Mouse (Mus musculus) hindbrain, embryonic 14.5 days (tissue): ENCODE results near the gene 4930453N24Rik. TPM values are rescaled to one million over a fixed set of nuclear protein-coding genes. Genes with fewer than 3 reads are reported as not detected.
A peak's percentile ranks its signal among the peaks of the same experiment; 100 is the strongest.

Source experiments
- ATAC-seq: fragments of 200-750 bp; cut with Nextera tagmentation; 2 replicates; pipeline ENCODE4 v1.8.0; 2017; ENCODE audit warnings: moderate number of reproducible peaks, mild to moderate bottlenecking, moderate TSS enrichment, moderate library complexity; ENCODE audit not compliant: low FRiP score
- DNase-seq: peaks from one replicate; pipeline ENCODE4 v3.0.0-alpha.2; 2015; ENCODE audit warnings: low spot score
- H3K27ac ChIP-seq: fragments of 300-500 bp; sonication (generic); 2 replicates; pipeline ENCODE4 v1.5.1; 2014; ENCODE audit warnings: mild to moderate bottlenecking, moderate library complexity
- H3K27me3 ChIP-seq: fragments of 300-500 bp; sonication (generic); 2 replicates; pipeline ENCODE4 v1.6.1; 2014; ENCODE audit warnings: mild to moderate bottlenecking, low read length, mixed read lengths; ENCODE audit not compliant: control insufficient read depth, insufficient read depth
- H3K36me3 ChIP-seq: fragments of 300-500 bp; sonication (generic); replicated peaks from 2 replicates; pipeline ENCODE4 v1.6.1; 2014; ENCODE audit not compliant: control insufficient read depth, insufficient read depth
- H3K4me1 ChIP-seq: fragments of 300-500 bp; sonication (generic); replicated peaks from 2 replicates; pipeline ENCODE4 v1.6.1; 2014; ENCODE audit warnings: antibody characterized with exemption, low read length, mixed read lengths; ENCODE audit not compliant: control insufficient read depth, insufficient read depth
- H3K4me2 ChIP-seq: fragments of 300-500 bp; sonication (generic); replicated peaks from 2 replicates; pipeline ENCODE4 v1.6.1; 2014; ENCODE audit warnings: mild to moderate bottlenecking, moderate library complexity
- H3K4me3 ChIP-seq: fragments of 300-500 bp; sonication (generic); replicated peaks from 2 replicates; pipeline ENCODE4 v1.5.1; 2014; ENCODE audit warnings: mild to moderate bottlenecking, low read length
- H3K9ac ChIP-seq: fragments of 300-500 bp; sonication (generic); 2 replicates; pipeline ENCODE4 v1.6.1; 2014
- H3K9me3 ChIP-seq: fragments of 300-500 bp; sonication (generic); 2 replicates; pipeline ENCODE4 v1.6.1; 2016; ENCODE audit warnings: low read length; ENCODE audit not compliant: control insufficient read depth
- WGBS: fragments of 180-500 bp; shearing (Covaris S2); extraction: QIAGEN DNeasy Blood & Tissue Kit; methylation state at CpG from one replicate; pipeline ENCODE4 v1.1.7; 2014; 5-methylcytosine and 5-hydroxymethylcytosine counted together
- polyA plus RNA-seq: library from polyadenylated mRNA; unstranded; fragments of >200 nt; fragmentation: Nextera tagmentation; extraction: Ambion mirVana; gene quantifications from 2 replicates; pipeline ENCODE4 v1.2.1, GENCODE M21; 2014

The 4930453N24Rik gene
- polyA plus RNA-seq, 1 experiment from 2014 or later: 23.9 TPM

GRCm38 (mm10) chr16:64766696-64767300, 4.2 kb downstream of the 4930453N24Rik start:
- DNase-seq (no peak), ATAC-seq (no peak)
- no peak overlapping the region for H3K4me3 ChIP-seq
- H3K36me3 ChIP-seq: peaks cover 39% of the 10 kb centered on the region
- no peak overlapping the region for H3K27ac ChIP-seq
- no peaks in the 10 kb centered on the region for H3K27me3 ChIP-seq
- 95% methylated on average over 8 of the region's 8 CpGs for WGBS
- H3K9me3 ChIP-seq: 0 out of 2 replicates have a peak, but pooled peaks cover 8% of the 10 kb centered on the region
- H3K4me2 ChIP-seq: no peak overlapping the region
- H3K9ac ChIP-seq: no peak overlapping the region
- H3K4me1 ChIP-seq: peaks cover 14% of the 10 kb centered on the region

- H3K9ac ChIP-seq: no peak overlapping the region
- H3K36me3 ChIP-seq: peaks cover 12% of the 10 kb centered on the region
- H3K27me3 ChIP-seq: no peaks in the 10 kb centered on the region
- 0 out of 2 replicates have a peak, but pooled peaks cover 11% of the 10 kb centered on the region for H3K9me3 ChIP-seq
- ATAC-seq (no peak), DNase-seq (no peak)
- H3K27ac ChIP-seq: no peak overlapping the region
- no peak overlapping the region for H3K4me3 ChIP-seq
- H3K4me2 ChIP-seq: no peak overlapping the region
- H3K4me1 ChIP-seq: no peaks in the 10 kb centered on the region
- WGBS: 95% methylated on average over 1 of the region's 1 CpGs
Observed at GRCm38 (mm10) chr16:64759245-64759626, 11.7 kb downstream of the 4930453N24Rik start.

- WGBS: 85% methylated on average over 6 of the region's 6 CpGs
- Histone ChIP-seq H3K27ac (no peak overlapping the region), H3K36me3 (peaks cover 9% of the 10 kb centered on the region), H3K4me3 (no peak overlapping the region), H3K9me3 (0 out of 2 replicates have a peak, but pooled peaks cover 11% of the 10 kb centered on the region), H3K4me2 (no peak overlapping the region), H3K4me1 (no peaks in the 10 kb centered on the region), H3K9ac (no peak overlapping the region), H3K27me3 (no peaks in the 10 kb centered on the region)
- DNase-seq: no peak
- no peak for ATAC-seq
Observed at GRCm38 (mm10) chr16:64758561-64759244, 12.3 kb downstream of the 4930453N24Rik start.

- ATAC-seq: no peak
- no peak for DNase-seq
- peaks cover under 1% of the 10 kb centered on the region for H3K36me3 ChIP-seq
- H3K27me3 ChIP-seq: no peaks in the 10 kb centered on the region
- 93% methylated on average over 7 of the region's 7 CpGs for WGBS
- 0 out of 2 replicates have a peak, but pooled peaks cover 4% of the 10 kb centered on the region for H3K9me3 ChIP-seq
- H3K9ac ChIP-seq: no peak overlapping the region
- no peak overlapping the region for H3K4me3 ChIP-seq
- H3K4me2 ChIP-seq: no peak overlapping the region
- no peak overlapping the region for H3K27ac ChIP-seq
- no peaks in the 10 kb centered on the region for H3K4me1 ChIP-seq
Observed at GRCm38 (mm10) chr16:64757666-64758400, 13.1 kb downstream of the 4930453N24Rik start.

- Histone ChIP-seq H3K27ac (no peak overlapping the region), H3K4me3 (no peak overlapping the region), H3K4me2 (no peak overlapping the region), H3K4me1 (no peaks in the 10 kb centered on the region), H3K27me3 (no peaks in the 10 kb centered on the region), H3K9me3 (0 out of 2 replicates have a peak, but pooled peaks cover 3% of the 10 kb centered on the region), H3K9ac (no peak overlapping the region), H3K36me3 (no peaks in the 10 kb centered on the region)
- DNase-seq (no peak), ATAC-seq (no peak)
- 87% methylated on average over 6 of the region's 6 CpGs for WGBS
Observed at GRCm38 (mm10) chr16:64756321-64756720, 14.6 kb downstream of the 4930453N24Rik start.

- no peaks in the 10 kb centered on the region for H3K36me3 ChIP-seq
- no peaks in the 10 kb centered on the region for H3K4me1 ChIP-seq
- H3K27ac ChIP-seq: no peak overlapping the region
Observed at GRCm38 (mm10) chr16:64754743-64755139, 16.2 kb downstream of the 4930453N24Rik start.

GRCm38 (mm10) chr16:64753990-64754742, 16.8 kb downstream of the 4930453N24Rik start:
- ATAC-seq: no peak
- 58% methylated on average over 3 of the region's 3 CpGs for whole genome bisulfite sequencing
- H3K36me3 ChIP-seq: no peaks in the 10 kb centered on the region

More at GRCm38 (mm10) chr16:64754743-64755139, 16.2 kb downstream of the 4930453N24Rik start:
- H3K9me3 ChIP-seq: no peaks in the 10 kb centered on the region
- H3K9ac ChIP-seq: no peak overlapping the region
- H3K4me3 ChIP-seq: no peak overlapping the region
- no peaks in the 10 kb centered on the region for H3K27me3 ChIP-seq
- DNase-seq (peak; percentile 85), ATAC-seq (peak; percentile 74; the same call in 1 of the 2 replicates)
- 45% methylated on average over 3 of the region's 3 CpGs for WGBS
- H3K4me2 ChIP-seq: no peak overlapping the region

GRCm38 (mm10) chr16:64748237-64748636, 22.7 kb downstream of the 4930453N24Rik start:
- WGBS: 7% methylated on average over 10 of the region's 10 CpGs
- H3K4me3 ChIP-seq: no peak overlapping the region
- no peaks in the 10 kb centered on the region for H3K4me1 ChIP-seq
- H3K4me2 ChIP-seq: no peak overlapping the region
- no peaks in the 10 kb centered on the region for H3K9me3 ChIP-seq
- no peak overlapping the region for H3K9ac ChIP-seq
- H3K27ac ChIP-seq: no peak overlapping the region
- ATAC-seq (no peak), DNase-seq (peak; percentile 95)
- H3K36me3 ChIP-seq: no peaks in the 10 kb centered on the region
- H3K27me3 ChIP-seq: no peaks in the 10 kb centered on the region

More at GRCm38 (mm10) chr16:64753990-64754742, 16.8 kb downstream of the 4930453N24Rik start:
- H3K4me3 ChIP-seq: no peak overlapping the region
- H3K4me2 ChIP-seq: no peak overlapping the region
- no peaks in the 10 kb centered on the region for H3K9me3 ChIP-seq
- H3K9ac ChIP-seq: no peak overlapping the region
- H3K27me3 ChIP-seq: no peaks in the 10 kb centered on the region
- no peak for DNase-seq
- no peak overlapping the region for H3K27ac ChIP-seq
- no peaks in the 10 kb centered on the region for H3K4me1 ChIP-seq
